Mouse (Mus musculus): Measurements from ENCODE around the gene Btbd35f25. TPM values are rescaled to one million over a fixed set of nuclear protein-coding genes. Genes with fewer than 3 reads are reported as not detected.
"Not testable (repeated sequence)": the region's sequence is repeated elsewhere in the genome, so short reads cannot be mapped to it uniquely, and the experiment has no call there.

Btbd35f25 gene
- polyA plus RNA-seq (2021): not detected

DNA sequence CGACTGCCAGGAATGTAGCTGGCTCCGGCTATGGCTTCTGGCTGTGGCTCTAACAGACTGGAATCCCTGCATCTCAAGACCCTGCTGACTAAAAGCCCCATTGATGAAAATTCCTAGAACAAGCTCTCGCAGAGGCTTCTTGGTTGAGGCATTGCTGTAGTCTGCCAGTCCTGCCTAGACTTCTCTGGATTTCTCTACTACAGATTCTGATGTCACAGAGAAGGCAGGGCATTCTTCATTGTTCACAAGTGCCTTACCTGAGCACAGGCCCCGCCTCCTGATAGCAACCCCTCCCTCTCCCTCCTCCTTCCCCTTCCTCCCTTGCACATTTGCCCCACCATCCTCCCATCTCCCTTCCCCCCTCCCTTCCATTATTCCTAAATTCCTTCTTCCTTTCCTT, at the start of gene Btbd35f25:
Gene Btbd35f25, minus strand, starts transcription at position 101 of the 400 bp plus-strand sequence.
- POLR2A ChIA-PET; H3K27me3 ChIP-seq; DNase-seq (ENCODE audit: low read depth, low spot score); CTCF ChIA-PET; in situ Hi-C loops (cut with MboI; ENCODE audit: low pct_unique_long_range_greater_than_20kb); ATAC-seq: not testable (repeated sequence)

GRCm38 (mm10) chrX:31766255-31766654, 49.3 kb upstream of the Btbd35f25 start:
- no peak for ATAC-seq
- H3K27me3 ChIP-seq: no peaks in the 10 kb centered on the region
- ChIA-PET POLR2A (no interaction called here), CTCF (no interaction called here)
- TF ChIP-seq CTCF (IDR thresholded peaks at IDR 0.05): no peak
- DNase-seq (ENCODE audit: low read depth, low spot score): no peak
- in situ Hi-C loops (cut with MboI; ENCODE audit: low pct_unique_long_range_greater_than_20kb): no loop called here

DNA sequence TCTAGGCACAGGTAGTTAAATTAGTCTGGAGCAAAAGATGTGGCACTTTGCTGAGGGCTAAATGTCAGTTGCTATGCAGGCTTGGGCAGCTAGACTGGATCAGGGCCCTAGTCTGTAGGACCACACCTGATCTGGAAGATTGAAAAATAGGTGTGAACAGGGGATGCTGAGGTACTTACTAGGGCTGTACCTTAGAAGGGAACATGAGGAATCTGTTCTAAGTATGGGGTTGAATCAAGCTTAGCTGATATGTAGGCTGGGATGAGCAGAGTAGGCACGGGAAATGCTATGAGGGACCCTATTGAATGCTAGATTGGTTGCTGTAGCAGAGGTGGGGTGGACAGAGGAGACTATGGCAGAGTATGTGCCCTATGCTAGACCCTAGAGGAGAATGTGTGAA, 47.0 kb upstream of the Btbd35f25 start:
- no peak for TF ChIP-seq CTCF (IDR thresholded peaks at IDR 0.05)
- no peak for DNase-seq (ENCODE audit: low read depth, low spot score)
- in situ Hi-C loops (cut with MboI; ENCODE audit: low pct_unique_long_range_greater_than_20kb): no loop called here
- ChIA-PET POLR2A (no interaction called here), CTCF (no interaction called here)
- ATAC-seq: no peak
- no peaks in the 10 kb centered on the region for H3K27me3 ChIP-seq

- ChIA-PET POLR2A (no interaction called here), CTCF (no interaction called here)
- no peaks in the 10 kb centered on the region for H3K27me3 ChIP-seq
- ATAC-seq (no peak), DNase-seq (ENCODE audit: low read depth, low spot score) (no peak)
- no peak for TF ChIP-seq CTCF (IDR thresholded peaks at IDR 0.05)
- in situ Hi-C loops (cut with MboI; ENCODE audit: low pct_unique_long_range_greater_than_20kb): no loop called here
Observed at GRCm38 (mm10) chrX:31745079-31745478, 28.1 kb upstream of the Btbd35f25 start.

DNA sequence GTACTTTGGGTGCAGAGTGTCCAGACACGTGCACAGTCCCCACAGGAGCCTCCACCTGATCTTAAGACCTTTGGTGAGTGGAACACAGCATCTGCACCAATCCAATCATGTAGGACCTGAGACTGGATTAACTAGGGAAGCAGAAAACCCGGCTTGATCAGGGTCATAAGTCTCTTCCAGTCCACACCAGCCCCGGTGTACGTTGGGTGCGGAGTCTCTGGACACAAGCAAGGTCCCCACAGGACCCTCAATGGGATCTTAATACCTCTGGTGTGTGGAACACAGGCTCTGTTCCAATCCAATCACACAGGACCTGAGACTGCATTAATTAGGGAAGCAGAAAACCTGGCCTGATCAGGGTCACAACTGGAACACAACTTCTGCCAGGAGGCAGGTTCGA, 20.0 kb upstream of the Btbd35f25 start:
- DNase-seq (ENCODE audit: low read depth, low spot score) (no peak), ATAC-seq (no peak)
- in situ Hi-C loops (cut with MboI; ENCODE audit: low pct_unique_long_range_greater_than_20kb): no loop called here
- H3K27me3 ChIP-seq: no peaks in the 10 kb centered on the region
- no peak for TF ChIP-seq CTCF (IDR thresholded peaks at IDR 0.05)
- ChIA-PET CTCF (no interaction called here), POLR2A (no interaction called here)

Other genes starting within 250 kb of the Btbd35f25 start
- gene Gm21883, start 142.9 kb downstream of the Btbd35f25 start, polyA plus RNA-seq (2021): not detected
- not detected for gene Spin2e, start 98.2 kb downstream of the Btbd35f25 start, polyA plus RNA-seq (2021)
- not detected for gene Gm21637, start 244.9 kb upstream of the Btbd35f25 start, polyA plus RNA-seq (2021)

Measured in Patski (cell line).